Comparison of ENCODE assay signal across 9 mouse cellular contexts in the genomic region with DNA sequence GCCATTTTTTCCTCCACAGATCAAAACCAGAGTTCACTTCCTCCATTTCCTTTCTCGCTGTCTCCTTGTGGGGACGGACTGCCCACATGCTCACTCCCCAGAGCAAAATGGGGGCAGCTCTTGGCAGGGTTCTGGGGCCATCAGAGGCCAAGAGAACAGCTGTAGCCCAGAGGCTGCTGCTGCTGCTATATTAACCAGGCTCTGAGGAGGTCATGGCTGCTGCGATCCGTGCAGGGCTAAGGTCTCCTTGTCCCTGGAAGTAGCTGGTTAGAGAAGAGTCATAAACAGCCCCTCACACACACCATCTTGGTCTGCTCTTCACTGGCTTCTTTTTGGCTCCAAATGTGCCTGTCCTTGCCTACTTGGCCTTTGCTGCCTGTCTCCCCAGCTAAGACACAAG. TPM values are rescaled to one million over a fixed set of nuclear protein-coding genes. Genes with fewer than 3 reads are reported as not detected.
DNase-seq lines count a peak whose midpoint lies in the region; ATAC-seq and TF ChIP-seq lines count a peak whose summit lies in the region.
"Had no signal": no experiment of that assay in that cellular context is flagged by ENCODE, and none has a peak within 500 bp of the region (broad histone marks: within the 10 kb centered on the region; RNA-seq: fewer than 3 reads in every experiment).

No protein-coding gene starts in this region.

- H3K4me2 ChIP-seq in forebrain, embryonic 14.5 days (ENCODE audit: low read length), result no peak overlapping the region
- no peak overlapping the region for H3K4me2 ChIP-seq in forebrain, embryonic 12.5 days
- no peak overlapping the region for H3K4me2 ChIP-seq in stomach, embryonic 16.5 days (ENCODE audit: low read depth, low read length)
- H3K4me2 ChIP-seq: midbrain, embryonic 15.5 days had no signal

- H3K4me3 ChIP-seq in forebrain, embryonic 14.5 days (ENCODE audit: low read depth, low read length), result no peak overlapping the region
- no peak overlapping the region for H3K4me3 ChIP-seq in forebrain, embryonic 12.5 days (replicated peaks)
- no peak overlapping the region for H3K4me3 ChIP-seq in spleen, adult 2 months (ENCODE audit: extremely low read depth, insufficient read depth, insufficient read length)
- no peak overlapping the region for H3K4me3 ChIP-seq in stomach, embryonic 16.5 days (replicated peaks; ENCODE audit: low read length)
- H3K4me3 ChIP-seq: midbrain, embryonic 15.5 days had no signal

- peaks cover 21% of the 10 kb centered on the region for H3K36me3 ChIP-seq in forebrain, embryonic 14.5 days (ENCODE audit: control insufficient read depth, insufficient read depth, low read length)
- H3K36me3 ChIP-seq in forebrain, embryonic 12.5 days (replicated peaks), result peaks cover 17% of the 10 kb centered on the region; the same call in 1 of the 2 replicates
- no peaks in the 10 kb centered on the region for H3K36me3 ChIP-seq in spleen, adult 2 months (ENCODE audit: control insufficient read depth, insufficient read depth, low read length)
- H3K36me3 ChIP-seq in stomach, embryonic 16.5 days (ENCODE audit: control insufficient read depth, insufficient read depth, low read length), result no peaks in the 10 kb centered on the region

- peak overlapping the region; percentile 44; the same call in 1 of the 2 replicates for H3K27ac ChIP-seq in forebrain, embryonic 14.5 days (ENCODE audit: low read depth, low read length)
- H3K27ac ChIP-seq in forebrain, embryonic 12.5 days, result no peak overlapping the region
- H3K27ac ChIP-seq in spleen, adult 2 months (ENCODE audit: insufficient read depth, low read length), result peak overlapping the region; percentile 30; the same call in 1 of the 2 replicates
- peak overlapping the region; percentile 70 for H3K27ac ChIP-seq in stomach, embryonic 16.5 days (ENCODE audit: low read length)
- H3K27ac ChIP-seq: midbrain, embryonic 15.5 days had no signal

- TF ChIP-seq CTCF in spleen, adult 2 months (IDR thresholded peaks at IDR 0.05; ENCODE audit: extremely low read depth, insufficient read depth, insufficient read length, insufficient replicate concordance), result no peak

- no peaks in the 10 kb centered on the region for H3K27me3 ChIP-seq in forebrain, embryonic 14.5 days (replicated peaks; ENCODE audit: control insufficient read depth, insufficient read depth, low read length)
- H3K27me3 ChIP-seq in forebrain, embryonic 12.5 days, result peaks cover 8% of the 10 kb centered on the region; the same call in 1 of the 2 replicates
- no peaks in the 10 kb centered on the region for H3K27me3 ChIP-seq in spleen, adult 2 months (ENCODE audit: control insufficient read depth, insufficient read depth, low read length)
- H3K27me3 ChIP-seq in stomach, embryonic 16.5 days (ENCODE audit: control insufficient read depth, insufficient read depth, low read length), result no peaks in the 10 kb centered on the region
- H3K27me3 ChIP-seq: midbrain, embryonic 15.5 days had no signal

- no peak for TF ChIP-seq POLR2A in spleen, adult 2 months (IDR thresholded peaks at IDR 0.05; ENCODE audit: low read depth, low read length)

- WGBS in forebrain, embryonic 14.5 days, result 93% methylated on average over 4 of the region's 4 CpGs
- WGBS in forebrain, embryonic 12.5 days, result 90% methylated on average over 4 of the region's 4 CpGs
- WGBS in spleen, adult 2 months, result 51% methylated on average over 4 of the region's 4 CpGs
- 58% methylated on average over 4 of the region's 4 CpGs for WGBS in stomach, embryonic 16.5 days

- no peak overlapping the region for H3K9ac ChIP-seq in forebrain, embryonic 14.5 days (ENCODE audit: low read length)
- H3K9ac ChIP-seq in forebrain, embryonic 12.5 days, result no peak overlapping the region
- peak overlapping the region; percentile 29; the same call in 1 of the 2 replicates for H3K9ac ChIP-seq in stomach, embryonic 16.5 days (ENCODE audit: low read length)
- H3K9ac ChIP-seq: midbrain, embryonic 15.5 days had no signal

- DNase-seq in forebrain, embryonic 14.5 days (ENCODE audit: low spot score), result no peak
- DNase-seq in spleen, adult 2 months (ENCODE audit: low read depth in 1 of 2, low spot score in 2 of 2), result no peak
- DNase-seq in spleen, adult 12 weeks (ENCODE audit: low spot score), result no peak
- peak; percentile 64 for DNase-seq in kidney, postnatal 10 days
- no peak for DNase-seq in right cerebral cortex, adult 2 months (ENCODE audit: low spot score in 2 of 2)
- DNase-seq in adrenal gland, postnatal 10 days, result no peak

- H3K9me3 ChIP-seq in forebrain, embryonic 14.5 days (replicated peaks; ENCODE audit: control insufficient read depth, low read length), result no peaks in the 10 kb centered on the region
- no peaks in the 10 kb centered on the region for H3K9me3 ChIP-seq in forebrain, embryonic 12.5 days
- H3K9me3 ChIP-seq in stomach, embryonic 16.5 days (replicated peaks; ENCODE audit: control insufficient read depth, low read length), result no peaks in the 10 kb centered on the region
- H3K9me3 ChIP-seq: midbrain, embryonic 15.5 days had no signal

- H3K4me1 ChIP-seq in forebrain, embryonic 14.5 days (ENCODE audit: control insufficient read depth, insufficient read depth, low read length), result no peaks in the 10 kb centered on the region
- H3K4me1 ChIP-seq in forebrain, embryonic 12.5 days, result no peaks in the 10 kb centered on the region
- H3K4me1 ChIP-seq in spleen, adult 2 months (ENCODE audit: control insufficient read depth, insufficient read depth, insufficient read length), result no peaks in the 10 kb centered on the region
- H3K4me1 ChIP-seq in stomach, embryonic 16.5 days (ENCODE audit: control insufficient read depth, insufficient read depth, low read length), result peaks cover 20% of the 10 kb centered on the region
- H3K4me1 ChIP-seq: midbrain, embryonic 15.5 days had no signal

- no peak for ATAC-seq in forebrain, embryonic 14.5 days
- ATAC-seq in forebrain, embryonic 12.5 days (ENCODE audit: low FRiP score), result no peak
- no peak for ATAC-seq in stomach, embryonic 16.5 days (ENCODE audit: insufficient read depth, low FRiP score)
- ATAC-seq: midbrain, embryonic 15.5 days had no signal

RNA-seq across cellular contexts. Expression of gene Garnl3, which starts 33.8 kb away (rescaled TPM):
- 21.3 and 33.6 TPM in 2 replicates for polyA plus RNA-seq in forebrain, embryonic 14.5 days (2014; fragmentation: Nextera tagmentation; extraction: Ambion mirVana)
- polyA plus RNA-seq in forebrain, embryonic 12.5 days (2016; fragmentation: Nextera tagmentation; extraction: Ambion mirVana), result 14.5 and 15.1 TPM in 2 replicates
- 1.9 and 2.3 TPM in 2 replicates for polyA plus RNA-seq in spleen, adult 2 months (2012; rRNA removed)
- polyA plus RNA-seq in stomach, embryonic 16.5 days (2015; fragmentation: Nextera tagmentation; extraction: Ambion mirVana), result 14.1 and 16.6 TPM in 2 replicates
- 10 to 100 TPM; 16.4 to 29.5 TPM for total RNA-seq in adrenal gland, postnatal 10 days (2021)

RNA-seq across cellular contexts. Expression of gene Angptl2, which starts 50.6 kb away (rescaled TPM):
- polyA plus RNA-seq in forebrain, embryonic 14.5 days (2014; fragmentation: Nextera tagmentation; extraction: Ambion mirVana), result 8.0 and 12.0 TPM in 2 replicates
- polyA plus RNA-seq in forebrain, embryonic 12.5 days (2016; fragmentation: Nextera tagmentation; extraction: Ambion mirVana), result 17.4 and 18.1 TPM in 2 replicates
- polyA plus RNA-seq in spleen, adult 2 months (2012; rRNA removed), result 36.2 and 39.6 TPM in 2 replicates
- 59.5 and 69.6 TPM in 2 replicates for polyA plus RNA-seq in stomach, embryonic 16.5 days (2015; fragmentation: Nextera tagmentation; extraction: Ambion mirVana)
- total RNA-seq in adrenal gland, postnatal 10 days (2021), result 10 to 100 TPM; 51.9 to 66.1 TPM
